Mouse (Mus musculus) limb, embryonic 15.5 days (tissue): ENCODE measurements at regions not wholly inside any gene's neighbourhood (a gene's known extent, or its start where the extent isn't known, plus 50 kb on each side); places are given as distances from the start of the nearest gene placed in this dataset.

Experiments
- ATAC-seq: fragments of 200-750 bp; cut with Nextera tagmentation; 2 replicates; pipeline ENCODE4 v1.8.0; 2017; ENCODE audit warnings: low read depth, moderate TSS enrichment; ENCODE audit not compliant: insufficient number of reproducible peaks, low FRiP score, low TSS enrichment
- H3K27ac ChIP-seq: fragments of 300-500 bp; sonication (generic); 2 replicates; pipeline ENCODE4 v1.5.1; 2015; ENCODE audit warnings: moderate library complexity, mild to moderate bottlenecking, inconsistent platforms
- H3K27me3 ChIP-seq: fragments of 300-500 bp; sonication (generic); 2 replicates; pipeline ENCODE4 v1.6.1; 2015; ENCODE audit warnings: inconsistent platforms
- H3K36me3 ChIP-seq: fragments of 300-500 bp; sonication (generic); 2 replicates; pipeline ENCODE4 v1.6.1; 2015; ENCODE audit warnings: inconsistent platforms
- H3K4me1 ChIP-seq: fragments of 300-500 bp; sonication (generic); 2 replicates; pipeline ENCODE4 v1.6.1; 2015; ENCODE audit warnings: inconsistent platforms
- H3K4me2 ChIP-seq: fragments of 300-500 bp; sonication (generic); 2 replicates; pipeline ENCODE4 v1.6.1; 2015; ENCODE audit warnings: mild to moderate bottlenecking, inconsistent platforms
- H3K4me3 ChIP-seq: fragments of 300-500 bp; sonication (generic); 2 replicates; pipeline ENCODE4 v1.5.1; 2015; ENCODE audit warnings: mild to moderate bottlenecking, inconsistent platforms
- H3K9ac ChIP-seq: fragments of 300-500 bp; sonication (generic); 2 replicates; pipeline ENCODE4 v1.6.1; 2015; ENCODE audit warnings: inconsistent platforms
- H3K9me3 ChIP-seq: fragments of 300-500 bp; sonication (generic); 2 replicates; pipeline ENCODE4 v1.6.1; 2016; ENCODE audit warnings: inconsistent platforms
- WGBS: fragments of 180-500 bp; shearing (Covaris S2); methylation state at CpG from one replicate; pipeline ENCODE4 v1.1.7; 2015; 5-methylcytosine and 5-hydroxymethylcytosine counted together

DNA sequence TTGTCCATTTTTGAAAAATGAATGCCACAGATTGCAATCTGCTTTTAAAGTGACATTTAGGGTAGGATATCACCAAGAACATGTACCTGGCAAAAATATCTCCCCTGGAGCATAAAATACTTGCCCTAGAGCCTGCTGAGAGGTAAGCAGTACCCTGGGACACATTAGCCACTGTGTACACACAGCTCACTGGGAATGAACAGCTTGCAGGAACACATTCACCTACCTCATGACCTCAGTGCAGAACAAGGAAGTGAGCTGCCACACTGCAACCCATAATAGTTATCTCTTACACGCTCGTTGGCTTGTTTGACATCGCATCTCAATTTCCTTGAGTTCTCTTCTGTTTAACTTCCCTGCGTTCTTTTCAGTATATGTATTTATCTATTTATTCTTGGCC, 246.4 kb upstream of the Gm765 start:
- no peak overlapping the region for H3K4me2 ChIP-seq
- 83% methylated on average over 4 of the region's 4 CpGs for WGBS
- H3K9me3 ChIP-seq = no peaks in the 10 kb centered on the region
- no peak overlapping the region for H3K4me3 ChIP-seq
- no peak overlapping the region for H3K27ac ChIP-seq
- H3K36me3 ChIP-seq = no peaks in the 10 kb centered on the region
- no peak overlapping the region for H3K9ac ChIP-seq
- H3K4me1 ChIP-seq = no peaks in the 10 kb centered on the region
- no peak for ATAC-seq
- H3K27me3 ChIP-seq = no peaks in the 10 kb centered on the region

DNA sequence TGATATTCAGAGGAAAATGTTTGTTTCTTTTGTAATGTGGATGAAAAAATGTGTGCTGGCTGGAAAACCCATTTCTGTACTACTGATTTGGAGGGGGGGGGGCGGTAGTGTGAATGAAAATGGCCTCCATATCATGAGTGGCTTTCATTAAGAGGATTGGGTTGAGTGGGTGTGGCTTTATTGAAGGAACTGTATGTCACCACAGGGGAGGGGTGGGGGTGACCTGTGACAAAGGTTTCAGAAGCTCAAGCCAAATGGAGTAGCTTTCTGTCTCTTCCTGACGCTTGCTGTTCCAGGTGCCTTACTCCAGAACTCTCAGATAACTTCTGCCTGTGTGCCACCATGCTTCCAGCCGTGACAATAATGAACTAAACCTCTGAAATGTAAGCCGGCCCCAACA, 242.0 kb upstream of the Gm765 start:
- H3K36me3 ChIP-seq = no peaks in the 10 kb centered on the region
- H3K9ac ChIP-seq = no peak overlapping the region
- ATAC-seq = no peak
- WGBS = 75% methylated on average over 4 of the region's 4 CpGs
- no peaks in the 10 kb centered on the region for H3K27me3 ChIP-seq
- no peak overlapping the region for H3K27ac ChIP-seq
- no peak overlapping the region for H3K4me2 ChIP-seq
- H3K4me1 ChIP-seq = no peaks in the 10 kb centered on the region
- H3K9me3 ChIP-seq = no peaks in the 10 kb centered on the region
- no peak overlapping the region for H3K4me3 ChIP-seq

DNA sequence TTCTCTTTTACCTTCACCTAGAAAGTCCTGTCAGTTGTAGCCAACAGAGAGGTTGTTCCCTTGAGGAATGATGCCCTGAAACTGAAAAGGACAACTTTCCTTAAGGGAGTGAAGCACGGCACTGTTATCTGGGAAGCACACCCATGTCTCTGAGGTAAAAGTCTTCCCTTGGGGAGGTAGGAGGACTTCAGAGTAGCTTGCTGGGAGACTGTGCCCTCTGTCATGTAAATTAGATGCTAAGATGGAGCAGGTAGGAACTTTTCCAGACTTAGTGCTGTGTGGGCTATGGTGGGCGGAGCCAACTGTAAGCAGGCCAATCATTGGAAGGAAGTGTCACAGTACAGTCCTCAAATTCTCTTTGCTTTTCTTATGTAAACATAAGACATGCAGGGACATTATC, 240.3 kb upstream of the Gm765 start:
- Histone ChIP-seq H3K36me3 (no peaks in the 10 kb centered on the region), H3K27ac (no peak overlapping the region), H3K27me3 (no peaks in the 10 kb centered on the region), H3K4me3 (no peak overlapping the region), H3K9me3 (no peaks in the 10 kb centered on the region), H3K4me1 (no peaks in the 10 kb centered on the region), H3K4me2 (no peak overlapping the region), H3K9ac (no peak overlapping the region)
- ATAC-seq = no peak
- WGBS = 57% methylated on average over 2 of the region's 2 CpGs

DNA sequence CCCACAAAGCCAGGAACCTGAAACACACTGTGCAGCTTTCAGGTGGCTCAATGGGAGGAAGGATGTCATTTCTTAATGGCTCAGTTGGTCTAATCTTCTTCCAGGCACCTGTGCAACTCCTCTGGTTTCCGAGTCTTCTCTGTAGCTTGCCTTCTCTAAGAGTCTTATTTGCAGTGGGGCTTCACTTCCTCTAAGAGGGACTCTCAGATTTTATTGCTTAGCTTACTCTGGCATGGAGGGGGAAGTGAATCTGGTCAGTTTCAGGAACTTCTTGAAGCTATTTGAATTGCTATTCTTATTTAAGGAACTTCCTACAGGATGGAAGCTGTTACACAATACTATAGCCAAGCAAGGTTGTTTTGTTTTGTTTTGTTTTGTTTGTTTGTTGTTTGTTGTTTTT, 232.7 kb upstream of the Gm765 start:
- no peak overlapping the region for H3K4me3 ChIP-seq
- H3K9me3 ChIP-seq = no peaks in the 10 kb centered on the region
- 79% methylated on average over 1 of the region's 1 CpGs for WGBS
- no peaks in the 10 kb centered on the region for H3K4me1 ChIP-seq
- H3K27me3 ChIP-seq = no peaks in the 10 kb centered on the region
- no peaks in the 10 kb centered on the region for H3K36me3 ChIP-seq
- H3K27ac ChIP-seq = no peak overlapping the region
- H3K9ac ChIP-seq = no peak overlapping the region
- no peak for ATAC-seq
- no peak overlapping the region for H3K4me2 ChIP-seq

DNA sequence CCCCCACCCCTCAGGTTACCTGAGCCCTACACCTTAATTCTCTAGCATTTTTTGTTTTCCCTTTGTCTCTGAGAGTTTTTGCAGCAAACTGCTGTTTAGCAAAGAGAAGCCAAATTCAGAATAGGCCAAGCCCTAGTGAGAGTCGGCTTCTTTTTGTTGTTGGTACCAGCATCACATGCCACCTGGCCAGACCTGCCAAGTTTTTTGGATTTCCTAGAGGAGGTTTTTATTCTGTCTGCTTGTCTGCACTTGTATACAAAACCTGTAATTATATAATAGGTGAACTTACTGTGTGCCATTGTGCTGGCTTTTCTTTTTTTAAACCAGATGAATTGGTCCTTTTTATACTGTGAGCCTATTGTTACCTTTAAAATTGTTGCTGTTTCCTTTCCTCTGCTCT, 213.1 kb upstream of the Gm765 start:
- no peak for ATAC-seq
- Histone ChIP-seq H3K36me3 (no peaks in the 10 kb centered on the region), H3K9ac (no peak overlapping the region), H3K9me3 (no peaks in the 10 kb centered on the region), H3K27me3 (no peaks in the 10 kb centered on the region), H3K4me2 (no peak overlapping the region), H3K27ac (no peak overlapping the region), H3K4me3 (no peak overlapping the region), H3K4me1 (no peaks in the 10 kb centered on the region)
- 65% methylated on average over 1 of the region's 1 CpGs for WGBS

DNA sequence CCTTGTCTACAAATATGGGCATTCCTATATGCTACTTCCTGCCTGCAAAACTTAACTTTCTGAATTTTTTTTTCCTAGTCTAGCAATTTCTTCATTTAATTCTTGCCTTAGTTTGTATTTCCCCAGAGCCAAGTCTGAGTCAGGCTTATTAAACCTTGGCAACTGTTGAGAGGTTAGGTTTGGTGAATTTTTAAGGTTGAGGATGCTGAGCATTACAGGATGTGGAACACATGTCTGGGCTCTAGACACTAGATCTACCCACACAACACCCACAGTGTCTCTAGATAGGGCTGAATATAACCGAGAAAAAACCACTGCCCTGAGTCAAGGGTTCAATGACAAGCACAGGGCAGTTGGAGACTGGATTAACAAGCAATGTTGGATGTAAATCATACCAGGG, 211.4 kb upstream of the Gm765 start:
- Histone ChIP-seq H3K4me1 (no peaks in the 10 kb centered on the region), H3K36me3 (no peaks in the 10 kb centered on the region), H3K27ac (no peak overlapping the region), H3K9me3 (no peaks in the 10 kb centered on the region), H3K4me2 (no peak overlapping the region), H3K27me3 (no peaks in the 10 kb centered on the region), H3K4me3 (no peak overlapping the region), H3K9ac (no peak overlapping the region)
- 58% methylated on average over 1 of the region's 1 CpGs for WGBS
- ATAC-seq = no peak

DNA sequence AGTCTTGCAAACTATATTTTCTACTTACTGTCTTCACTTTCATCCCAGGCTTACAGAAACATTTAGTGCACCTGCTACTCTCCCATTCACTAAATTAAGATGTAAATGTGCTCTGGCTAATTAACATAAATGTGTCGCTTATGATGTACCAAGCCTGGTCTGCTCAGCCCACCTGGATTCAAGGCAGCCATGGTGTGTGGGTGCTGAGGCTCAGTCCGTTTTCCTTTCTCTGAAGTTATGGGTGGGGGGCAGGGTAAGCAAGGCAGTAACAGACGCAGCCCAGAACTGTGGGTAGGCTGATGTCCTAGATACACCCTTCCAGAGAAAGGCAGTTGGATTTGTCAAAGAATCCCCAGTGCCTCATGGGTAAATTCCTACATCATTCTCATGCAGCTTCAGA, 209.2 kb upstream of the Gm765 start:
- H3K4me2 ChIP-seq = no peak overlapping the region
- no peak for ATAC-seq

DNA sequence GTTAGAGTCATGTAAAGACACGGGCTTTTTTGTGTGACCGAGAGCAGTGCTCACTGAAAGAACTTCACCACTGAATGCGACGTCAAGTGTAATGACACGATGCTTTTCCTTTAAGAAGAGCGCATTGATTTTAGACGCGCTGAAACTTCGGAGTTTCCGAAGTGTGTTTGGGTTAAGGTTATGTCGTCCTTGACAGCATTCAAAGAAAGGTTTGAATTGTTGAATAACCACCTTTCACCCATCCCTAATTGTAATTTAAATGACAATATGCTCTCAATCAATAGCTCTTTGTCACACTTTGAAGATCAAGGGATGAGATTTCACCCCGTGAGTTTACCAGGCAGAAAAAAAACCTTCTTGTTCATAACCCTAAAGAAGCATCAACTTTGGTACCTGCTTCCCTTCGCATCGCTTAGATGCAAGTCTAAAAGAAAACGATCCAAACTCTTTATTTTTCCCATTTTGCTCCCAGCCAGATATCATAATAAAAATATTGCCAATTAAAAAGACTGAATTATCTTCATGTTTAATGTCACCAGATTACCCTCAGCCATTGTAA, 184.4 kb upstream of the Gm765 start:
- H3K4me2 ChIP-seq = no peak overlapping the region
- H3K9me3 ChIP-seq = no peaks in the 10 kb centered on the region
- H3K27ac ChIP-seq = no peak overlapping the region
- no peak for ATAC-seq
- 76% methylated on average over 15 of the region's 15 CpGs for WGBS
- 0 out of 2 replicates have a peak, but pooled peaks cover 3% of the 10 kb centered on the region for H3K27me3 ChIP-seq
- H3K36me3 ChIP-seq = no peaks in the 10 kb centered on the region
- H3K9ac ChIP-seq = no peak overlapping the region
- H3K4me3 ChIP-seq = no peak overlapping the region
- H3K4me1 ChIP-seq = 0 out of 2 replicates have a peak, but pooled peaks cover 9% of the 10 kb centered on the region

More for the DNA sequence above, 209.2 kb upstream of the Gm765 start:
- H3K9me3 ChIP-seq = no peaks in the 10 kb centered on the region
- H3K36me3 ChIP-seq = no peaks in the 10 kb centered on the region
- no peaks in the 10 kb centered on the region for H3K27me3 ChIP-seq
- WGBS = 75% methylated on average over 3 of the region's 3 CpGs
- no peak overlapping the region for H3K4me3 ChIP-seq
- H3K9ac ChIP-seq = no peak overlapping the region
- H3K27ac ChIP-seq = no peak overlapping the region
- H3K4me1 ChIP-seq = no peaks in the 10 kb centered on the region

DNA sequence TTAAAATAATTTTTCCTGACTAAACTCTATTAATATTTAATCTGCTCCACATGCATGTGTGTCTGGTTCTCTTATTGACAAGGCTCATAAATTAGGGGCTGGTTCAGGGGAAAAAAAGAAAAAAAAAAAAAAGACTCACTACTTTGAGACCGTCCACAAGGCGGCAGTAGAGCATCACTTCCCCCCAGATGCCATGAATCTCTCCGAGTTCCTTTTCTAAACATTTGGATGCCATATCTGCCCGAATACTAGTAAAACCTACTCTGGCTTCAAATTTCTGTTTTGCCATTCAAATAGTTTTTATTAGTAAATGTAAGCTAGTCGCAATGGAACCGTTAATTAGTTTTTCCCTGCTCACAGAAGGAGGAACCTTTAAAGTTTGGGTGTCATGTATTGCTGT, 182.7 kb upstream of the Gm765 start:
- Histone ChIP-seq H3K9ac (no peak overlapping the region), H3K27me3 (0 out of 2 replicates have a peak, but pooled peaks cover 3% of the 10 kb centered on the region), H3K27ac (no peak overlapping the region), H3K4me1 (peaks cover 9% of the 10 kb centered on the region; the same call in 1 of the 2 replicates), H3K4me3 (no peak overlapping the region), H3K9me3 (no peaks in the 10 kb centered on the region), H3K4me2 (no peak overlapping the region), H3K36me3 (no peaks in the 10 kb centered on the region)
- ATAC-seq = no peak
- under 1% methylated on average over 6 of the region's 6 CpGs for WGBS

DNA sequence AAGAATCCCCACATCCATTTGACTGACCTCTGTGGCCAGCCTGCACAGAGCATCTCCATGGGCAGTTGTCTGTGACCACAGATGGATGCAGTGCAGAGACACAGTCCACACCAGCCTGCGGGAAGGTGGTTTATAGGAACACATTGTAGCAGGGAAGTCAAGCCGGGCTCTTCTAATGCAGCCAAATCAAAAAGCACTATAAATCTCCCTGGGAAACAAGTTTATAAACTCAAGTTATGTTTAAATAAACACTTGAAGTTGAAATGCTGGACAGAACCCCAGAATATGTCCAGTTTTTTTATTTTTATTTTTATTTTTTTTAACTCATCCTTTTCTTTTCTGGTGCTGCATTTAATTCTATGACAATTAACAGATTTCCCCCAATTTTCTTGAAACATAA, 182.1 kb upstream of the Gm765 start:
- Histone ChIP-seq H3K27ac (no peak overlapping the region), H3K4me3 (no peak overlapping the region), H3K9me3 (no peaks in the 10 kb centered on the region), H3K4me1 (peaks cover 9% of the 10 kb centered on the region; the same call in 1 of the 2 replicates), H3K27me3 (0 out of 2 replicates have a peak, but pooled peaks cover 3% of the 10 kb centered on the region), H3K9ac (no peak overlapping the region), H3K36me3 (no peaks in the 10 kb centered on the region), H3K4me2 (no peak overlapping the region)
- no peak for ATAC-seq
- WGBS = 37% methylated on average over 2 of the region's 2 CpGs

DNA sequence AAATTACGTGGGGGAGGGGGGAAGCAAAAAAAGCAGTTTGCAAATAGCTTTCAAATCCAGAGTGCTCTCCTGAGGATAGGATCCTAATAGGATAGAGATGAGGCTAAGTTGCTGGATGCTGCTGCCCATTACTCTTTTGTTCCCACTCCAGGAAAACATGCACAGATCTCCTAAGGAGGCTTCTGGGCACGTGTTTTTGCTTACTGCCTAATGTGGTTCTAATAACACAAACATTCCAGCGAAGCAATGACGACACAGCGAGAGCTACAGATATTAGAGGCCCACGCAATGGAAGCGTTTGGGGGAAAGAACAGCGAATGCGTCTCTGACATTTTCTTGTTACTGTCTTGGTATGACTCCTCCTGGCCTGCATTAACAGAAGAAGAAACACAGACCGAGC, 179.0 kb upstream of the Gm765 start:
- no peak for ATAC-seq
- no peaks in the 10 kb centered on the region for H3K9me3 ChIP-seq
- peaks cover 9% of the 10 kb centered on the region; the same call in 1 of the 2 replicates for H3K4me1 ChIP-seq
- no peak overlapping the region for H3K27ac ChIP-seq
- no peaks in the 10 kb centered on the region for H3K36me3 ChIP-seq
- H3K4me2 ChIP-seq = no peak overlapping the region
- 0 out of 2 replicates have a peak, but pooled peaks cover 3% of the 10 kb centered on the region for H3K27me3 ChIP-seq
- 43% methylated on average over 10 of the region's 10 CpGs for WGBS
- H3K9ac ChIP-seq = no peak overlapping the region
- no peak overlapping the region for H3K4me3 ChIP-seq

DNA sequence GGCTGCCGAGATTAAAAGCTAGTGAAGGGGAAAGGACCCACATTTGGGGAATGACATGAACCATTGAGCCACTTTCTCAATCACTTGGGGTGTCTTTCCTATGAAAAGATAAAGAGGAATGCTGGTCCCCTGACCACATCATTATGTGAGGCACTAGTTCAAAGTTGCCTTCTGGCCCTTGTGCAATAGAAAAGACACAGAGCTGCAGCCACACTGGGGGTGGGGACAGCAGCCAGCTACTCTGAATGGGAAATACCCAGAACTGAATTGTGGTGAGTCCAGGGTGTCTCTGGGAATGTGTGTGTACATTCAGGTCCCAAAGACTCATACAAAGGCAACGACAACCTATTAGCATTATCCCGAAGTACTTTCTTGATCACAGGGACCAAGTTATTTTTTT, 172.3 kb upstream of the Gm765 start:
- no peaks in the 10 kb centered on the region for H3K9me3 ChIP-seq
- H3K4me3 ChIP-seq = no peak overlapping the region
- H3K27ac ChIP-seq = 0 out of 2 replicates have a peak overlapping the region, but pooled peaks have one; percentile 4
- 81% methylated on average over 3 of the region's 3 CpGs for WGBS
- H3K27me3 ChIP-seq = no peaks in the 10 kb centered on the region
- no peaks in the 10 kb centered on the region for H3K36me3 ChIP-seq
- H3K9ac ChIP-seq = no peak overlapping the region
- H3K4me1 ChIP-seq = peaks cover 14% of the 10 kb centered on the region; the same call in 1 of the 2 replicates
- ATAC-seq = no peak
- H3K4me2 ChIP-seq = no peak overlapping the region

DNA sequence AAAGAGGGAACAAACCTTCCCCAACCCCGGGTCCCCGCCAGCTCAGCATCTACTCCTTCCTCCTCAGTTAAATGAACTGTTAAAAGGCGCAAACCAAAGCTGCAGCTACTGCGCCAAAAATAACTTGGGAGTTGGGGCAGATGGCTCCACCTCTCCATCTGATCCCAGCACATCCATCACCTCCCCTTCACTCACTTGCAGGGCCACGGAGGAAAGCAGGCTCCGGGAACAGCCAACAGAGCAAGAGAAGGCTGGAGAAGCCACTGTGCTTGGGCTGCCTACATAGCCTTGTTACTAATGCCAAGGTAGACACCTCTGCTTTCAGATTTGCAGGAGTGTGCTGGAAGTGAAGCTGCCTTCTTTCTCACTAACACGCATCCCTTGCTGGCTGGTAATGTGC, 171.8 kb upstream of the Gm765 start:
- no peak overlapping the region for H3K4me3 ChIP-seq
- WGBS = 51% methylated on average over 7 of the region's 7 CpGs
- H3K27ac ChIP-seq = 0 out of 2 replicates have a peak overlapping the region, but pooled peaks have one; percentile 4
- no peak overlapping the region for H3K9ac ChIP-seq
- H3K4me1 ChIP-seq = peaks cover 14% of the 10 kb centered on the region; the same call in 1 of the 2 replicates
- no peaks in the 10 kb centered on the region for H3K9me3 ChIP-seq
- no peaks in the 10 kb centered on the region for H3K27me3 ChIP-seq
- no peaks in the 10 kb centered on the region for H3K36me3 ChIP-seq
- ATAC-seq = no peak
- no peak overlapping the region for H3K4me2 ChIP-seq
